Mouse (Mus musculus): ENCODE measurements around the gene Arhgap29.

Arhgap29 gene

DNA sequence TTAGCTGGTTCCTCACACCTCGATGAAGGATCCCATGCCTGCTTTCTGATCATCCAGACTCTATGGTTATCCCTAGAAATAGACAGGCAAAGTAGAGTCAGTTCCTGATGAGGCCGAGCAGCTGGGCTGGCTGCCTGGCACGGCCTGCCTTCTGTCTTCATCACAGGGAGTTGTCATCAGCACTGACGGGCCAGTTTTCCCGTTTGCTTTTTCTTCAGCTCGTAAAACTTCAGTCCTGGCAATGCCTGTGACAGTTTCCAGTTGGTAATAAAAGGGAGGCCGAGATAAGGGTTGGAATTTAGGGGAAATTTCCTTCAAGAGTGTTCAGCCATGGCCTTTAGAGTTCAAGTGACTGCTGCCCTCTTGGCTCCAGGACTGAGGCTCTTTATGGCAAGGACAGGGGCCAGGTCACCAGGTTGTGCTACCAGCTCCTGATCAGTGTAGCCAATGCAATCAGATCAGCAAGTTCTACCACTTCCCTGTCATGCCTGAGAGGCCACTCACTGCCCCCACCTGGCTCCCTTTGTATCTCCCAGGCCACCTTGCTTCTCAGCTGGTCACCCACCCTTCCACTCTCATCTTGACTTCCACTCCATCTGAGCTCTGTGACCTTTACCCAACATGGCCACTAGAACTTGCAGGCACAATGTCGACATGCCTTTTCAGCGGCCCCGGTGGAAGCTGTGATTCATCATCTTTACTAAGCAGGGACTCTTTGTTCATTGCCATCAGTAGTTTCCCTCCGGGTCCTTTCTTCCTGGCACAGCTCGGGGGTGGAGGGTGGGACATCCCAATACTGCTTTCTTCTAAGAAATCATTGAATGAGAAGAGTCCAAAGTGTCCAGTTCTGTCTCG, 112.4 kb downstream of the Arhgap29 start:
- peak; percentile 28 to 47 for DNase-seq (ENCODE audit: low spot score in 2 of 2)
